Mouse (Mus musculus) forebrain, embryonic 10.5 days (tissue): ENCODE results near the gene Pigc. TPM values are rescaled to one million over a fixed set of nuclear protein-coding genes. Genes with fewer than 3 reads are reported as not detected.

Experiments used
- DNase-seq: peaks from one replicate; pipeline ENCODE4 v3.0.0-alpha.2; 2017; ENCODE audit warnings: low spot score; ENCODE audit errors: extremely low spot score
- H3K27ac ChIP-seq: fragments of 300-500 bp; sonication (generic); 2 replicates; pipeline ENCODE4 v1.5.1; 2016; ENCODE audit warnings: mild to moderate bottlenecking
- H3K27me3 ChIP-seq: fragments of 300-500 bp; sonication (generic); 2 replicates; pipeline ENCODE4 v1.6.1; 2016; ENCODE audit warnings: mild to moderate bottlenecking; ENCODE audit not compliant: poor library complexity, severe bottlenecking
- H3K36me3 ChIP-seq: fragments of 300-500 bp; sonication (generic); replicated peaks from 2 replicates; pipeline ENCODE4 v1.6.1; 2016; ENCODE audit warnings: mild to moderate bottlenecking, moderate library complexity
- H3K4me1 ChIP-seq: fragments of 300-500 bp; sonication (generic); 2 replicates; pipeline ENCODE4 v1.6.1; 2016
- H3K4me3 ChIP-seq: fragments of 300-500 bp; sonication (generic); 2 replicates; pipeline ENCODE4 v1.5.1; 2016; ENCODE audit warnings: mild to moderate bottlenecking, moderate library complexity
- H3K9me3 ChIP-seq: fragments of 300-500 bp; sonication (generic); 2 replicates; pipeline ENCODE4 v1.6.1; 2016; ENCODE audit warnings: mild to moderate bottlenecking, moderate library complexity
- WGBS: fragments of 180-500 bp; shearing (Covaris S2); methylation state at CpG from one replicate; pipeline ENCODE4 v1.1.7; 2016; 5-methylcytosine and 5-hydroxymethylcytosine counted together
- polyA plus RNA-seq: library from polyadenylated mRNA; unstranded; fragments of >200 nt; fragmentation: Nextera tagmentation; extraction: Ambion mirVana; gene quantifications from 2 replicates; pipeline ENCODE4 v1.2.1, GENCODE M21; 2016

The Pigc gene
- polyA plus RNA-seq, 1 experiment from 2014 or later: 21.0 TPM

GRCm38 (mm10) chr1:162004518-162004780 is 35.5 kb downstream of the Pigc start:
- 61% methylated on average over 7 of the region's 7 CpGs for WGBS
- Histone ChIP-seq H3K36me3 (no peaks in the 10 kb centered on the region), H3K4me3 (no peak overlapping the region), H3K9me3 (no peaks in the 10 kb centered on the region), H3K27me3 (no peaks in the 10 kb centered on the region), H3K4me1 (peaks cover 71% of the 10 kb centered on the region), H3K27ac (peak overlapping the region; percentile 77)
- no peak for DNase-seq

- Histone ChIP-seq H3K27ac (peak overlapping the region; percentile 77), H3K4me1 (peaks cover 64% of the 10 kb centered on the region), H3K36me3 (no peaks in the 10 kb centered on the region), H3K27me3 (no peaks in the 10 kb centered on the region), H3K4me3 (no peak overlapping the region; the same call in 1 of the 2 replicates), H3K9me3 (no peaks in the 10 kb centered on the region)
- DNase-seq: no peak
- WGBS: 63% methylated on average over 23 of the region's 23 CpGs
Measured at GRCm38 (mm10) chr1:162004821-162005770, 36.1 kb downstream of the Pigc start.

GRCm38 (mm10) chr1:162006109-162006508 is 37.1 kb downstream of the Pigc start:
- WGBS: 89% methylated on average over 9 of the region's 9 CpGs
- H3K27me3 ChIP-seq: no peaks in the 10 kb centered on the region
- no peaks in the 10 kb centered on the region for H3K36me3 ChIP-seq
- DNase-seq: no peak
- H3K4me3 ChIP-seq: no peak overlapping the region
- peaks cover 54% of the 10 kb centered on the region for H3K4me1 ChIP-seq
- H3K9me3 ChIP-seq: no peaks in the 10 kb centered on the region
- H3K27ac ChIP-seq: 0 out of 2 replicates have a peak overlapping the region, but pooled peaks have one; percentile 35

- WGBS: 48% methylated on average over 4 of the region's 4 CpGs
- no peak for DNase-seq
Measured at GRCm38 (mm10) chr1:162008208-162008607, 39.2 kb downstream of the Pigc start.

GRCm38 (mm10) chr1:162008631-162009067 is 39.7 kb downstream of the Pigc start:
- DNase-seq: no peak
- H3K4me1 ChIP-seq: peaks cover 54% of the 10 kb centered on the region

More at GRCm38 (mm10) chr1:162008208-162008607, 39.2 kb downstream of the Pigc start:
- no peaks in the 10 kb centered on the region for H3K36me3 ChIP-seq
- no peak overlapping the region for H3K4me3 ChIP-seq
- H3K27me3 ChIP-seq: no peaks in the 10 kb centered on the region
- no peaks in the 10 kb centered on the region for H3K9me3 ChIP-seq
- peak overlapping the region; percentile 80 for H3K27ac ChIP-seq
- peaks cover 54% of the 10 kb centered on the region for H3K4me1 ChIP-seq

GRCm38 (mm10) chr1:162009086-162009485 is 40.1 kb downstream of the Pigc start:
- 76% methylated on average over 8 of the region's 8 CpGs for WGBS
- H3K9me3 ChIP-seq: no peaks in the 10 kb centered on the region
- DNase-seq: no peak
- no peak overlapping the region for H3K4me3 ChIP-seq
- no peaks in the 10 kb centered on the region for H3K27me3 ChIP-seq
- H3K4me1 ChIP-seq: peaks cover 50% of the 10 kb centered on the region
- no peaks in the 10 kb centered on the region for H3K36me3 ChIP-seq
- H3K27ac ChIP-seq: peak overlapping the region; percentile 80

More at GRCm38 (mm10) chr1:162008631-162009067, 39.7 kb downstream of the Pigc start:
- H3K27me3 ChIP-seq: no peaks in the 10 kb centered on the region
- H3K9me3 ChIP-seq: no peaks in the 10 kb centered on the region
- WGBS: 42% methylated on average over 8 of the region's 8 CpGs
- H3K27ac ChIP-seq: peak overlapping the region; percentile 80
- H3K36me3 ChIP-seq: no peaks in the 10 kb centered on the region
- no peak overlapping the region for H3K4me3 ChIP-seq

- H3K9me3 ChIP-seq: no peaks in the 10 kb centered on the region
- no peaks in the 10 kb centered on the region for H3K27me3 ChIP-seq
- H3K36me3 ChIP-seq: no peaks in the 10 kb centered on the region
- WGBS: 82% methylated on average over 16 of the region's 16 CpGs
- no peak overlapping the region for H3K4me3 ChIP-seq
- no peak for DNase-seq
- 0 out of 2 replicates have a peak overlapping the region, but pooled peaks have one; percentile 51 for H3K27ac ChIP-seq
- peaks cover 53% of the 10 kb centered on the region for H3K4me1 ChIP-seq
Measured at GRCm38 (mm10) chr1:162011523-162012245, 42.7 kb downstream of the Pigc start.

GRCm38 (mm10) chr1:162013561-162013960 is 44.6 kb downstream of the Pigc start:
- H3K27me3 ChIP-seq: no peaks in the 10 kb centered on the region
- DNase-seq: no peak
- H3K27ac ChIP-seq: peak overlapping the region; percentile 59
- no peak overlapping the region for H3K4me3 ChIP-seq
- no peaks in the 10 kb centered on the region for H3K36me3 ChIP-seq
- H3K4me1 ChIP-seq: peaks cover 46% of the 10 kb centered on the region
- WGBS: 88% methylated on average over 4 of the region's 4 CpGs
- H3K9me3 ChIP-seq: no peaks in the 10 kb centered on the region

- no peaks in the 10 kb centered on the region for H3K9me3 ChIP-seq
- peak overlapping the region; percentile 80 for H3K27ac ChIP-seq
- DNase-seq: no peak
- H3K4me1 ChIP-seq: peaks cover 48% of the 10 kb centered on the region
- H3K36me3 ChIP-seq: no peaks in the 10 kb centered on the region
- WGBS: 75% methylated on average over 8 of the region's 8 CpGs
- H3K4me3 ChIP-seq: no peak overlapping the region
- H3K27me3 ChIP-seq: no peaks in the 10 kb centered on the region
Measured at GRCm38 (mm10) chr1:162015247-162015862, 46.4 kb downstream of the Pigc start.

GRCm38 (mm10) chr1:162016982-162017381 is 48.0 kb downstream of the Pigc start:
- H3K4me1 ChIP-seq: peaks cover 57% of the 10 kb centered on the region
- WGBS: 61% methylated on average over 7 of the region's 7 CpGs

GRCm38 (mm10) chr1:162017975-162018600 is 49.1 kb downstream of the Pigc start:
- Histone ChIP-seq H3K36me3 (no peaks in the 10 kb centered on the region), H3K4me3 (no peak overlapping the region), H3K27ac (peak overlapping the region; percentile 60), H3K27me3 (no peaks in the 10 kb centered on the region), H3K9me3 (no peaks in the 10 kb centered on the region), H3K4me1 (peaks cover 60% of the 10 kb centered on the region)
- DNase-seq: no peak
- 72% methylated on average over 13 of the region's 13 CpGs for WGBS

More at GRCm38 (mm10) chr1:162016982-162017381, 48.0 kb downstream of the Pigc start:
- Histone ChIP-seq H3K4me3 (no peak overlapping the region), H3K27ac (peak overlapping the region; percentile 80), H3K9me3 (no peaks in the 10 kb centered on the region), H3K27me3 (no peaks in the 10 kb centered on the region), H3K36me3 (no peaks in the 10 kb centered on the region)
- DNase-seq: no peak

GRCm38 (mm10) chr1:162018601-162018977 is 49.6 kb downstream of the Pigc start:
- no peaks in the 10 kb centered on the region for H3K36me3 ChIP-seq
- peak overlapping the region; percentile 60; the same call in 1 of the 2 replicates for H3K27ac ChIP-seq
- no peak for DNase-seq
- H3K27me3 ChIP-seq: no peaks in the 10 kb centered on the region
- peaks cover 60% of the 10 kb centered on the region for H3K4me1 ChIP-seq
- no peak overlapping the region for H3K4me3 ChIP-seq
- H3K9me3 ChIP-seq: no peaks in the 10 kb centered on the region
- 85% methylated on average over 6 of the region's 6 CpGs for WGBS
